Mouse (Mus musculus): ENCODE measurements around the gene Emc10. TPM values are rescaled to one million over a fixed set of nuclear protein-coding genes. Genes with fewer than 3 reads are reported as not detected.

Gene Emc10
- 100 to 1,000 TPM; 163 to 173 TPM for total RNA-seq (2021)
- long read RNA-seq, experiment 1, transcript Emc10-202 (7 exons, 1,872 nt), result major isoform, 214 of 291 reads
- long read RNA-seq, experiment 1, transcript Emc10-201 (8 exons, 1,662 nt), result minor isoform, 52 of 291 reads
- long read RNA-seq, experiment 1, partial matches to known transcripts, result 10 of 291 reads
- long read RNA-seq, experiment 1, other reads (novel, unspliced or antisense), result 11 of 291 reads
- long read RNA-seq, experiment 2, transcript Emc10-201 (8 exons, 1,662 nt), result minor isoform, 67 of 374 reads
- long read RNA-seq, experiment 2, transcript Emc10-202 (7 exons, 1,872 nt), result major isoform, 258 of 374 reads
- long read RNA-seq, experiment 2, partial matches to known transcripts, result 13 of 374 reads
- long read RNA-seq, experiment 2, other reads (novel, unspliced or antisense), result 33 of 374 reads

DNA sequence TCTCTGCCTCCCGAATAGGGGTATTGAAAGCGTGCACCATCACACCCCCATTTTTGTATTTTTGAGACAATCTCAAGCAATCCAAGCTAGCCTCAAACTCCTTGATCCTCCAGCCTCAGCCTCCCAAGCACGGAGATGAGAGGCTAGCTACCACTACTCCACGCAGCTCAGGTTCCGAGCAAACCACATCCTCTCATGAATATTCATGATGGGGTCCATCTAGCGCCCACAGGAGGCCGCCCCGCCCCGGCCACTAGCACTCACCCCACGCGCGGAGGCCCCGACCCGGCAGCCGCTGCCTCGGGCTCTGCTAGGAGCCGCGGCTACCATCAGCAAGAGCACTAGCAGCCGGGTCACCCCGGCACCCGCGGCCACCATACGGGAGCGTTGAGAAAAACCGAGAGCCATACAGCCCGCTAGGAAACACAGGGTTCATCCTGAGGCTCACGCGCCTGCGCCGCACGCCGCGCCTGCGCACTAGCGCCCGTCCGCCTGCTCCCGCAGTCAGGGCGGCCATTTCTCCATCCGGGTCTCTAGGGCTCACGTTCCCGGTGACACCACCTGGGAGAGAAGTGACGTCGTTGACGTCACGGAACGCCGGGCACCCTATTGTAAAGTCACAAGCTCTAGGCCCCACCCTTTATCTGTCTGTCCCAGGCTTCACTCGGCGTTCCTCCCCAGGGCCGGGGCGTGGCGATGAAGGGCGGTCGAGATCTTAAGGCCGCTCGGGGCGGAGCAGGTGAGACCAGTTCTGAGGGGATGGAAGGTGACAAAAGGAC, at the start of gene Emc10, which contains the start of gene Fam71e1:
Gene Emc10, minus strand, starts transcription at position 538 of the 779 bp plus-strand sequence.
Gene Fam71e1, plus strand, starts transcription at position 590 of the 779 bp plus-strand sequence.
- peak; percentile 98 to 99 for DNase-seq (ENCODE audit: low spot score in 2 of 2)

DNA sequence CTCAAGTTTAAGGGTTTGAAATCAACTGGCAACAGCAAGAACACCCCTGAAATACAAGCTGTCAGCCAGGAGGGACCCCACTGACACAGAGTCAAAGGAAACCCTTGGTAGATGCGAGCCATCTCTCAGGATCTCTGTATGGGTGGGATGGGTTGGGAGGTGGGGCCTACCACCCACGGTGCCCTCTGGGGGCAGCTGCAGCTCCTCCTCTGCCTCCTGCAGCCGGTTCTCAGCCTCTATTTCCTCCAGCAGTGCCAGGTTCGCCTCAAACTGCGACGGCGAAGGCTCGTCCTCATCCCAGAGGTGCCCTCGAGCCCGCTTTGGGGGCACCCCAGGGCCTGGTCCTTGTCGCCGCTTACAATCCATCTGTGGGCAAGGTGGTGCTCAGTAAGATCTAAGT, 46.7 kb upstream of the Emc10 start:
- DNase-seq (ENCODE audit: low spot score in 2 of 2), result no peak

DNA sequence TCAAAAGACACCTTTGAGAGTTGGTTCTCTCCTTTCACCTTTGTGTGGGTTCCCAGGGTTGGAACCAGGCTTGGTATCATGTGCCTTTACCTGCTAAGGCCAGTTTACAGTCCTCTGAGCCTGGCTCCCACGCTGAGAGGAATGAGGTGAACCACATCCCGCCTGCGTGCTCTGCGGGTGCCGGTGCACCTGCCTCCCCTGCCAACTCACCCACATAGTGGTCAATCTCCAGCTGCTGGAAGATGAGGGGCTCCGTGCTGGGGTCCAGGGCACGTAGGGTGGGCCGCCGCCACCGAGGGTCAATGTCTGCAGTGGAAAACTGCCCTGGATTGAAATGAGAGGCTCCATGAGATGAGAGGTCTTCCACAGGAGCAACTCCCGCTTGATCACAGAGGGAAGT, 46.2 kb upstream of the Emc10 start:
- no peak for DNase-seq (ENCODE audit: low spot score in 2 of 2)

DNA sequence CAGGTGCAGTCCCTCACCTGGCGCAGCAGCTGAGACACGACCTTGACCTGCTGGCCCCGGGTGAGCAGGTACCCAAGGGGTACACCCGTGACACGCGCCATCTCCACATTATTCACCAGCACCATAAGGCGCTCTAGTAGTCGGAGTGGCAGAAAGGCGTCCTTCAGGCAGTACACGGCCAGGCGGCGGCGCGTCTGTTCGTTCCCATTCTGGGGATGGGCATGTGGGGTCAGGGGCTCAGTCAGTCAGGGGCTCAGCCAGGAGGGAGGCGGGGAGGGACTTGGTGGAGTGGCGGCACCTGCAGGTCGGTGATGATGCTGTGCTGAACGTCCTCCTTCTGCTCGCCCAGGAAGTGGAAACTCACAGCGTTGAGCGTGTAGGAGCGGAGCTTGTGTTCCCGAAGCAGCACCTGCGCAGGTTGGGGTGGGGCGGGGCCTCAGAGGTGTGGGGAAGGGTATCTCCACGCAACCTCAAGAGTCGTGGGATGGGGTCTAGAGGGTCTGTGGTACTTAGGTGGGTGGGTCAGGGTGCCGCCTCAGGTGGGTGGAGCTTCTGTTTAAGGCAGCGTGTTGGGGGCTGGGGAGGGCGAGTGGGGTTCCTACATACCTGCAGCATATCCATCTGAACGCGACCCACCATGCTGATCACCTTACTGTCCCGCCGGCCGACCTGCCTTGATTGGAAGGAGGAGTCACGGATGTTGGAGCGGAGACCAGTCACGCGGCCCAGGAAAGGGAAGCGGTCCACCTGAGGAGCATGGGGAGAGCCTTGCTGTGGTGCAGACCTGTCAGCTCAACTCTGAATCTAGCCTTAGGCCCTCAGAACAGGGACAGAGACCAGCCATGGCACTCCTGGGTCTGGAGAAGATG, 42.7 kb upstream of the Emc10 start:
- DNase-seq (ENCODE audit: low spot score in 2 of 2), result no peak

DNA sequence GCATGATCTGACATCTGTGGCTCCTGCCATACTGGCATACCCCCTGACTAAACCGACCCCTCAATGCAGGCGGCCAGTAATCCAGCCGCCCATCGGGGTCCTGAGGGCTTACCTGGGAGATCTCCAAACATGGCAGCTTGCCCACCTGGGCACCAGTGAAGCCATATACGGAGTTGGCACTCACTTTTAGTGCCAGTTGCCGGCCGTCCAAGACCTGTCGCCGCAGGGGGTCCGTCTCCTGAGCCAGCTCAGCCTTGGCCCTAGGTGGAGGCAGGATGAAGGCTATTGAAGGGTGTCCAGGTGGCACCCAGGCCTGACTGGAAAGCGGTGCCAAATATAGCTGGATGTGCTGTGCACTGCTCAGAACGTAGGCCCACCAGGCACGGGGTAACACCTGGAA, 41.2 kb upstream of the Emc10 start:
- no peak for DNase-seq (ENCODE audit: low spot score in 2 of 2)

DNA sequence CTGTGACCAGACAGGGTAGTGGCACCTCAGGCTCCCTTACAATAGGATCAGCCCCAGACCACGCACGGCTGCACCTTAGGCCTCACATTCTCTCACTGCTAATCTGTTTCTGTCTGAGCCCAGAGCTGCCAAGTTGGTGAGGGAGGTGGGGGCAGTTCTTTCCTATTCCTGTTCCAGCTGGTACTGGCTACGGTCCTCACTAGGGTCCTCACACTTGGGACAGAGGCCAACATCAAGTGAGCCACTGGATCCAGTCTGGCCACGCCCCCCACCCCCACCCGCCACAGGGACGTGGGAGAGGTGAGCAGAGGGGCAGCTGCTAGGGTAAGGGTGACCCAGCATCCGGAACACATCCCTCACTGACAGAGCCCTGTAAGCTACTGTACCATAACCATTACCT, 40.7 kb upstream of the Emc10 start:
- DNase-seq (ENCODE audit: low spot score in 2 of 2), result no peak

DNA sequence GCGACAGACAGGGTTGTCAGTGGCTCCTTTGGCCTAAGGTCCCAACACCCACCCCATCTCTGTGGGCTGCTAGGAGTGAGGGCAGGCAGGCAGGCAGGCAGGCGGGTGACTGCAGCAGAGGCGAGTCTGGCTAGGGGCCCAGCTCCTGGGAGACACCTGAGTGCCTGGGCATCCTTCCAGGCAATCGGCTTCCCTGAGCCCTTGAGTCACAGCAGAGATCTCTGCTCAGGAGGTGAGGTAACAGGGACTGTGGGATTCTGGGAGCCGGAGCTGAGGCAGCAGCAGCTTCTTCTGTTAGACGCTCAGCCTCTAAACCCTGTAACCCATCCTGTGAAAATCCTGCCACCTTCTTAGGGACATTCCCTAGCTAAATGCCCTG, 40.2 kb upstream of the Emc10 start:
- no peak for DNase-seq (ENCODE audit: low spot score in 2 of 2)

DNA sequence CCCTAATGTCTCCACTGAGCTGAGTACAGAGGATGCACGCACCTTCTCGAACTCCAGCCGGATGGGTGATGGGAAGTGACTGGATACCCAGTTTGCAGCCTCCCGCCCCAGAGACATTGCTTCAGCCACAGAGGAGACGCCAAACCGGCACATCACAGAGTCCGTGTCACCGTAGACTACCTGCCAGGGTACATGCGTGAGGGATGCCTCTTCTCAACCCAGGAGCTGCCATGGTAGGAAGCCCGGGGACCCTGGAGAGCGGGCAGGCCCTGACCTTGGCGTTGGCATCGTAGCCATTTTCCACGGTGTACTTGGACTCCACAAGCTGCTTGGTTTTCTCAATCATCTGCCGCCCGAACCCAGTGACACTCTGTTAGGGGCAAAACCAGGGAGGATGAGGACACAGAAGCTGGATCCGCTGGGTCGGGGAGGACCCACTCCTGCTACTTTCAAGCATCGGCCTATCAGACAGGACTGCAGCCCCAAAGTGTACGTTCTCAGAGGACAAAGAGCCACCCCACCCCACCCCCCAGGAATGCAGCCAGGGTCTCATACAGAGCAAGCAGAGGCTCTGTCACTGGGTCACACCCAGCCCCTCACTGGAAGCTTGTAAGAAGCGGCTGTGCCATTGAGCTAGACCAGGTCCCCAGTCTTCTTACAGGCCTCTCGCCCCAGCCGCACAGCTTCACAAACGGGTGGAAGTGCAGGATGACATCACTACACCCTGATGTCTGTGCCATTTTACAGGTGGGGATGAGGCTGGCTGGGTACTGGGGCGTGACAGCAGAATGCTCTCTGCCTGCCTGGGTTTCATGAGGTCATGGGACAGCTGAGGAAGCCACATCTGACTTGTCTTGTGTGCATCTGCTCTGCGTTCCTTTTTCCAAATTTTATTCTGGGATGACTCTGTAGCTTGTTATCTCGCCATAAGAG, 39.6 kb upstream of the Emc10 start:
- no peak for DNase-seq (ENCODE audit: low spot score in 2 of 2)

DNA sequence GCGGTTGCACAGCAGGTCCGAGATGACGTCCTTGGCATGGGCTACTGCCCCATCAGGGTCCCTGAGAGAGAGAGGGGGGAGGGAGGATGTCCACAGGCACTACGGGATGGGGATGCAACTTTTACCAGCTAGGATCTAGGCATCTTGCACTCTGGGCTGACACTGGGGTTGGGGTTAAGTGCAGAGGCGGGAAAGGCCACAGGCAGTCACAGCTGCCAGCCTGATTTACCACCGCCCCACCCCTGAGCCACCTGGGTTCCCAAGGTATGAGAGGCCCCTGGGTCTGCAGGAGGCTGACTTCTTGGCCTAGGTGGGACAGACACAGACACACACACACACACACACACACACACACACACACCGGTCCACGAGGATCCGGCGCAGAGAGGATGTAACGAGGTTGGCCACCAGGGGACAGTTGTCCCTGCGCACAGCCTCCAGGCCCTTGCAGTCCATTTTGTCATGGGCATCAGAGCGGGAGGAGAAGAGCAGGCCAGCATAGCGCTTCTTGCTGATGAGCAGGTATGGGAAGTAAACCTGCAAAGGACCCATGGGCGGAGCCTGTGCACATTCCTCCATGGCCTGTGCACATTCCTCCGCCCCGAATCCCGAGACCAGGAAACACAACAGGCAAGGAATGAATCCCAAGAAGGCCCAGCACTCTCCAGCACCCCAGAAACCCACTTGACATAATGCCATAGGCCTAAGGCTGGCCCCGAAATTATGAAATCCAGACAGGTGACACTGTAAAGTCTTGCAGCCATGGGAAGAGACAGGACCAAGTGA, 38.5 kb upstream of the Emc10 start:
- no peak for DNase-seq (ENCODE audit: low spot score in 2 of 2)

DNA sequence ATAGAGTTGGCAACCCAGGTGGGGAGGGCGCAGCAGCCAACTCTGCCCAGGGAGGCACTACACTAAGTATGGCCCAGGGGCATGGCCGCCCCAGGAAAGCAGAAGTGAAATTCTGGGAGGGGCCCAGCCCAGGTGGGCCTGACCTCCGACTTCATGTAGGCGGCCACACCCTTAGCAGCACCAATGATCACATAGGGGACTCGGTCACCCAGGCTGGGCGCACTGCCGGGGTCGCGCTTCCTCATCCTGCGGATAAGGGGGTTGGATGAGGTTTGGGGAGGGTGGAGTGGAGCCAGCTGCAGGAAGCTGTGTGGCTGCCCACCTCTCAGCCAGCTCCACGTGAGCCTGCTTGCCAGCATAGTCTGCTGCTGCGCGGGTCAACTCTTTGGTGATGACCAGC, 37.9 kb upstream of the Emc10 start:
- DNase-seq (ENCODE audit: low spot score in 2 of 2), result no peak

DNA sequence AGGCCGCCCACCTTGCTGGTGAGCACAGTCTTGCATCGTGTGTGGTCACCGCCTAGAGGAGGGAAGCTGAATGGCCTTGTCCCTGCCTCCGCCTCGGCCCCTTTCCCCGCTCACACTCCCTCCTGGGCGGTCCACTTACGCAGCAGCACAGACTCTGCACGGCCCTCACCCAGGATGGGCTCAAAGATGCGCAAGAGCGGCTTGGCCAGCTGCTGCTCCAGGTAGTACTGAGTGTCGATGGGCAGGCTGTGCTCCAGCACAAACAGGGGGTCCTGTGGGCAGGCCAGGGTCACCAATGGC, 37.4 kb upstream of the Emc10 start:
- DNase-seq (ENCODE audit: low spot score in 2 of 2), result no peak

DNA sequence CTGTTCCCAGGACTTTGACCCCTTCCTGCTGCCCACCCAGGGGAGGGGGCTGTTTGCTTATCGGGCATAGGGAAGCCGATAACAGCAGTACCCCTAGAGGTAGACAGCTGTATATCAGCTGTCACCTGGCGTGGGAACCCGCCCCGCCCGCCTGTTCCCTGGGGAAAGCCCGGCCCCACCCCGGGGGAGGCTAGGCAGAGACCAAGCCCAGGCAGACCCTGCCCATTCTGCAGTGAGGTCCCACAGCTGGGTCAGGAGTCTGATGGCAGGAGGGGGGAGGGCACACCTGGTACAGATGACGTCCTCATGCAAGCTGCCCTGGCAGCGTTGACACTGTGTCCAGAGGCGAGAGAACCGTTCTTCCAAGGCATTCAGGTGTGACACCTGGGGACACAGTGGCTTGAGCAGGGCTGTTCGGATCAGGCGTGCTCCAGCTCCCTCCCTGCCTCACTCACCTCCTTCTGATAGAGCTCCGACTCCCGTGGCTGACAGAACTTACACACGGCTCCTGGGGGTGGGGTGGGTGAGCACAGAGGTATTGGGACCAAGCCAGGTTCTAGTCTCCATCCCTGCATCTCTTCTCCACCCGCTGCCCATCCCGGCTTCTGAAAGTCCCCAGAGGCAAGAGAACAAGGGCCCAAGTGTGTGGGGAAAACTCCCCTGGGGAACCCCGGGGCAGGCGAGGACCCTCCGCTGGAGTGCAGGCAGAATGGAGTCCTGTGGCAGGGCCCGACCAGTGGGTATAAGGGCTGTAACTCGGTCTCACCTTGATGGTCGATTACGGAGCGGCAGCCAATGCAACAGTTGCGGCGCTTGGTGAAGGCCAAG, 36.8 kb upstream of the Emc10 start:
- DNase-seq (ENCODE audit: low spot score in 2 of 2), result no peak

DNA sequence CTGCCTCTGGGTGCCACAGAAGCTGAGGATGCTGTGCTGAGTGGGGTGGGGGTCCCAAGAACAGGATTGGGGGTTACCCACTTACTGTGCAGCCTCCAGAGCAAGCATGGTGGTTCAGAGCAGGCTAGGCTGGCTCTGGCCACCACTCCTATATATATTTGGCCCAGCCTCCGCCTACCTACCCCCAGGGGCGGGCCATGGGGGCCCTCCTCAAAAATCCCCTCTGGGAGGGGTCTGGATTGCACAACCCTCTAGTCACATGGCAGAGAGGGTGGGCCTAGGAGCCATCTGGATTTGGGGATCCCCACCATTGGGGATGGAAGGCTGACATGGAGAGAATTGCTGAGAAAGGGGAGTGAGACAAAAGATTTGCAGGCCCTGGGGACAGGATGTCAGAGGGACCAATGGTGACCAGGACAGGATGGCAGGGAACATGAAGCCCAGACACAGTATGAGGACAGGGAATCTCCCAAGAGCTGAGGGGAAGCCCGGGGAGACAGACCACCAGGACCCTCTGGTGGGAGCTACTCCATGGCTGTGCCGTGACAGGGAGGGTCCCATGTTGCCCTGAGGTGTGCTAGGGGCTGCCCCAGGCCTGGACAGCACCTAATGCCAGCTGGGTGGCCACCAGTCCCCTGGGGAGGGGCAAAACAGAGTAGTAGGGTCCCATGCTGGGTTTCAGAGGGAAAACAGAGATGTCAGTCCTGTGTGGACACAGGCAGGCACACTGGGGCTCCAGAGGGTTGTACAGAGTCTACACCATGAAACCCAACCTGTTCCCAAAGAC, 35.8 kb upstream of the Emc10 start, which contains the start of gene Spib:
Gene Spib, minus strand, starts transcription at position 126 of the 787 bp plus-strand sequence.
- no peak for DNase-seq (ENCODE audit: low spot score in 2 of 2)

DNA sequence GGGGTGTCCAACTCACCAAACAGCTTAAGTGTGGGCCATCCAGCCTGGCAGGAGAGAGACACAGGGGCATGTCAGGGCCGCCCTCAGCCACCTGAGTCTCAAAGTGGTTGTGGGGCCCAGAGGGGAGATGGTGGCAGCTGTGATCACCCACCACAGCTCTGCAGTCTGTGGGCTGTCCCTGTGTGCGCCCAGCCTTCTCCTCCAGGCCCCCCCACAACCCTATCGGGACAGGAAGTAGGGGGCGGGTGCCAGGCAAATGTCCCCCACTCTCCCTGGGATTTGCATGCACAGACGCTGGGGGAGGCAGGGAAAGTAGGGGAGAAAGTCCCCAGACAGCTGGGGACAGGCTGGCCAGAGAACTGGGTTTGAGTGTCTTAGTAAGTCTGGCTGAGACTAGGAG, 34.9 kb upstream of the Emc10 start:
- DNase-seq (ENCODE audit: low spot score in 2 of 2), result no peak

DNA sequence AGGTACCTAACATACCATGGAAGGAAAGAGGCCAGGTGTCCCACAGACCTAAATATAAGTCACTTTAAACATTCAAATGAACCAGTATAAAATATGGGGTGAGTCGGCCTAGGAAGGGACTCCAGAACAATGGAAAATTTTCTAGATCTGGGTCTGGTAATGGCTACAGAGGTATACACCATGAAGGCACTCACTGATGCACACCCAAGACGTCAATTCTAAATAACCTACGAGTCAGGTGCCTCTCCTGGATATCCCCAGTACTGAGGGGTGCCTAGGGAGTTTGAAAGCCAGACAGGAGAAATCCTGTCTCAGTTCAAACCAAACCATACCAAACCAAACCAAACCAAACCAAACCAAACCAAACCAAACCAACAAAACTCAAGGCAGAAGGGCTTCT, 34.2 kb upstream of the Emc10 start:
- no peak for DNase-seq (ENCODE audit: low spot score in 2 of 2)

DNA sequence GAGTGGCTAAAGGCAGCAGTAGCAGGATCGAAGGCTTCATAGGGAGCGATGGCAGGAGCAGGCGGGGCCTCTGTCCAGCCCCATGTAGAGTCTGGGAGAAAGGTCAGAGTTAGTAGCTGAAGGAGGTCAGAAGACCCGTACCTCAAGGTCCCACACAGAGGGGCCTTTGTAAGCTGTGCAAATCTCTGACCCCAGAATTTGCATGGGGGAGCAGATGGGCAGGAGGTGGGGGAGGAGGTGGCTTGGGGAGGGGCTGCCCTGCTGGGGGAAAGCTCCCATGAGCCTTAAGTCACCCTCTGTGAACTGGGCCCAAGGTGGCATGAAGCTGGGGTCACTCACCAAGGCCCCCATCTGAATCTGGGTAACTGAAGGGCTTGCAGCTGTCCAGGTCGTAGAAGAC, 33.2 kb upstream of the Emc10 start:
- DNase-seq (ENCODE audit: low spot score in 2 of 2), result no peak

DNA sequence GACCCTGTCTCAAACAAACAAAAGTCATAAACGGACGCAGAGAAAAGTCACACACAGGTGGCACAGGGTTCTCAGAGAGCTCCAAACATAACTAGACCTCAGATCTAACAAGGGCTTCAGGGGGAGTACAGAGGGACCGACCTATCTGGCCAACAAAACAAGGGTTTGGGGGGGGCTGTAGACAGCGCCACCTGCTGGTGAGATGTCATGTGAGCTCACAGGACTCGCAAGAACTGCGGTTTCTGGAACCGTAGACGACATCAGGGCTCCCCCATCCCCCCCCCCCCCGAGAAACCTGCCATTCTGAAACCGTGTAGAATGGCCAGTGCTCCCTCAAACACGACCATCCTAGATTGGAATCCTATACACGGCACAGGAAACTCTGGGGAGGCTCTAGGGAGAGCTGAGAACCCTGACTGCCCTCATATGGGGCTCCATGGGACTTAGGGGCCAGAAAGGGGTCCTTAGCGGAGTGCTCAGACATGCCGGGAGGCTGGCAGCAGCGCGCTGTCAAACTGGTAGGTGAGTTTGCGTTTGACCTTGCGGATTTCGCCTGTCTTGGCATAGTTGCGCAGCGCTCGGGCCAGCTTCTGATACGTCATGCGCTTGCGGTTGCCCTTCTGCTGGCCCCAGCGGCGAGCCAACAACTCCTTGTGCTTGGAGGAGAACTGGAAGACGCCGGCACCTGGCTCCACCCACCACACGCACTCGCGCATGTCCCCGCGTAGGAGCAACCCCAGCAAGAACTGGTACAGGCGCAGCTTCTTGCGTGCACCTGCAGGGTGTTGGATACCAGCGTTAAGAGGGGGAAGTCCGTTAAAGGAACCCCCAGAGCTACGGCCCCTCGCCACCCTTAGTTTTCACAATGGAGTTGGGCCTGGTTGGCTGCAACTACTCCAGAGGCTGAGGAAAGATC, 31.4 kb upstream of the Emc10 start:
- DNase-seq (ENCODE audit: low spot score in 2 of 2), result peak; percentile 52 to 54

All from layer of hippocampus, postnatal 14 days (tissue).